Mouse (Mus musculus) urinary bladder, postnatal 36 days (tissue): Measurements from ENCODE around the gene Pafah2.

Source experiments
- DNase-seq, 2 experiments: peaks; one replicate each; pipeline ENCODE4 v3.0.0; 2022; ENCODE audit warnings: low spot score in 2 of 2, mixed read lengths in 1 of 2

The Pafah2 gene

DNA sequence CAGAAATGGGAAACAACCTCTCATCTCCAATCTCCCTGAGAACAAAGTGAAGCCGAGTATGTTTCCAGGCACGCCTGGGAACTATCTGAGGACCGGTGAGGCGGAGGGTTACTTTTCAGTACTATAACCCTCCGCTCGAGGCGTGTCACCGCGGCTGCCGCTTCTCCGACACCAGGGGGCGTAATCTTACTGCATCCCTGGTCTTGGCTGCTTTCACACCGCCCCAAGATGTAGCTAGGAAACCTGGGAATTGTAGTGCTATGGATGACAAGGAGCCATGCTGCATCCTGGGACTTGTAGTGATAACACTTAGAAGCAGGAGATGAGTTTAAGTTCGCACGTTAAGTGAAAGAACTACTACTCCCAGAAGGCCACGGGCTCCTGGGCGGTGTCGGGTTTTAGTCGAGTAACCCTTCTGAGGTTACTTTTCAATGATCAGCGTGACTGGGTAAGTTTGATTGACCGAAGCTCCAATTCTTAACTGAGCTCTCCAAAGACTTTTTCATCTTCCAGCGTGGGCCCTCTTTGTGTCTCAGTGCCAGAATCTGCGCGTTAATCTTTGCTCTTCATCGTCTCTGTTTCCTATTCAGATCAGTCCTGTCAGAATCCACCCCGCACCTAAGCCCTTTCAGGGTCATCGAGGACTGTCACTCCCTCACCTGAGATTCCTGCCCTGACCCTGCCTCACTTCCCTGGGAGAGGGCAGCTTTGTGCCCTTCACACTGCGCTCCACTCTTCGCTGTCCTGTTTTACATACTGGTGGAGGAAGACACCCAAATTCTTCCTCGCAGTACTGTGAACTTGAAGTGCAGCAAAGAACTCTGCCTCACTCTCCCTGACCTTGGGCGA lies at the start of gene Pafah2:
TSS of gene Pafah2 (plus strand) at position 344 of the 849 bp plus-strand sequence.
- peak; percentile 90 to 92 for DNase-seq

DNA sequence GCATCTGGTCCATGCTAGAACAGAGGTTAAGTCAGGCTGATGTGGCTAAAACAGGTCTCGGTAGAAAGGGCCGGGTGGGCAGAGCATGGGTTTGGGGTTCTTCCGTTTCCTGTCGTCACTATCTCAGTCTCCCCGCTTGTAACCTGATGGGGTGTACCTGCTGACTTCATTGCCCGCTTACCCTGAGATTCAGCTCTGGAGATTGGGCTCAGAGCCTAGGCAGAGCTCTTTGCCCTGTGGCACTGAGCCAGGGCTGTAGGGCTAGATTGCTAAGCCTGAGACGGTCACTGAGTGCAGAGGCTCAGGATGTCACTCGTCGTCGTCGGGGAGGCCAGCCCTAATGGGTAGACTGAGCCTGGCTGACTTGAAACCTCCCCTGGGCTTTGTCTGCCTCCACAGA lies 48.0 kb upstream of the Pafah2 start:
- no peak for DNase-seq

DNA sequence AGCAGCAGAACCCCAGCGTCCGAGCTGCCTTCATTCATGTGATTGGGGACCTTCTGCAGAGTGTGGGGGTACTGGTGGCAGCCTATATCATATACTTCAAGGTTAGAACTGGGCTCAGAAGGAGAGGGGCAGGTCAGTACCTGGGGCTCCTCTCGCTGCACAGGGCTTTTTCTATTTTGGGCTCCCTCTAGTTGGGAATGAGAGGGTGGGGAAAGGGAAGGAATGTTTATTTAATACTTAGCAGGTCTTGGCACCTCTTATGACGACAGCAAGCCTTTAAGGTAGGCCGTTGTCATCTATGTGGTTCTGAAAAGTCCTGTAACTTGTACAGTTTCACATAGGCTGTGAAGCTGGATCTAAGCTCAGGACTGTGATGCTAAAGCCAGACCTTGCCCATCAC lies 47.6 kb upstream of the Pafah2 start:
- no peak for DNase-seq

DNA sequence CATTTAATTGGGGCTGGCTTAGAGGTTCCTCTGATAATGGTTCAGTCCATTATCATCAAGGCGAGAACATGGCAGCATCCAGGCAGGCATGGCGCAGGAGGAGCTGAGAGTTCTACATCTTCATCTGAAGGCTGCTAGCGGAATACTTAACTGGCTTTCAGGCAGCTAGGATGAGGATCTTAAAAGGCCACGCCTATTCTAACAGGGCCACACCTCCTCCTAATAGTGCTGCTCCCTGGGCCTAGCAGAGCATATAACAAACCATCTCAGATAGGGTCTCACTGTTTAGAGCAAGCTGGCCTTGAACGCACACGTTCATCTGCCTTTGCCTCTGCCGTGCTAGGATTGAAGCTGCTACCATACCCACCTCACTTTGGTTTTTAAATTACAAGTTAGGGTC lies 46.3 kb upstream of the Pafah2 start:
- DNase-seq: no peak

DNA sequence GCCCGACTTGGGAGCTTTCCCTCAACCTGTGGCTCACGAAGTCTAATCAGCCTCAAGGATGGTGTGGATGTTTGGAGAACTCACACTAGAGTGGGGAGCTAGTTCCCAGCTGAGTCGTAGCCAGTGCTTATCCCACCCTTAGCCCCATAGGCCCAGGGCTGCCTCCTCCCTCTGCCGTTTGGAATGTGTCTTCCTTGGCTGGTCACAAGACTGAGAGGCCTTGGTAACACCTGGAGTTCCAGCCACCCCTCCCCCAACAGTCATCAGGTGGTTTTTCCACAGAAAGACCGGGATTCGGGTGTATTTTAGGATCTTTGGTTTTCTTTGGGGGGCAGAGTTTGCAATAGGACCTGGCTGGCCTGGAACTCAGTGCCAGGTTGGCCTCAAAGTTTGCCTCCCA lies 45.5 kb upstream of the Pafah2 start:
- no peak for DNase-seq

DNA sequence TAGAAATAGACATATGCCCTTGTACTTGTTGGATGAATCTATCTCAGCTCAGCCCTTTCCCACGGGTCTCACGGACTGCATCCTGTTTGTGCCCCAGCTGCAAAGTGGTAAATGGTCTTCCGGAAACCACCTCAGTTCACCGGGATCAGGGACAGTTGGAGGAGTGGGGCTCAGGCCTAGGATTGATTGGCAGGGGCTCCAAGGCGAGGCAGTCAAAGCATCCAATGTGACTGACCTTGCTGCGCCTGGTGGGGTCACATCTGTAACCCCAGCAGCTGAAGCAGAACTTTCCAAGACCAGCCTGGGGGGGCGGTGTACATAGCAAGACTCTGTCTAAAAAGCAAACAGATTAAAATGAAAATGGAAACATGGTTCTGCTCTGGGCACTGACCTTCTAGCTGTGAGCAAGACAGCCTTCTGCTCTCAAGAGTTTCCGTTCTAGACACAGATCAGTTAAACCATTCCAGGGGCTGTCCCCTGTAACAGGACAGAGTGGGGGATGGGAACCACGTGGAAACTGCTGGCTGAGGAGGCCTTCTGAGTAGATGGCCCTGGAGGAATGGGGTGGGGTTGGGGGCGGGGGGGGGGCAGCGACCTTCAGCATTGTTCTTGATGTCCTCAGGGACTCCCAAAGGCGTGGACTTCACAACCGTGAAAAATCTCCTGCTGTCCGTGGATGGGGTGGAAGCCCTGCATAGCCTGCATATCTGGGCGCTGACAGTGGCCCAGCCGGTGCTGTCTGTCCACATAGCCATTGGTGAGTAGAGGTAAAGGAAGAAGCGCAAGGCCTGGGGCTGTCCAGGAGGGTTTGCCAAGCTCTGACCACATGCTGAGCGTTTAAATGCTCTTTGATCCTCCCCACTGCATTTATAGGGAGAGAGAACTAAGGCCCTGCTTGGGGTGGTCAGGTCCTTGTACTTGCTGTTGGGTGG lies 44.5 kb upstream of the Pafah2 start:
- no peak for DNase-seq

DNA sequence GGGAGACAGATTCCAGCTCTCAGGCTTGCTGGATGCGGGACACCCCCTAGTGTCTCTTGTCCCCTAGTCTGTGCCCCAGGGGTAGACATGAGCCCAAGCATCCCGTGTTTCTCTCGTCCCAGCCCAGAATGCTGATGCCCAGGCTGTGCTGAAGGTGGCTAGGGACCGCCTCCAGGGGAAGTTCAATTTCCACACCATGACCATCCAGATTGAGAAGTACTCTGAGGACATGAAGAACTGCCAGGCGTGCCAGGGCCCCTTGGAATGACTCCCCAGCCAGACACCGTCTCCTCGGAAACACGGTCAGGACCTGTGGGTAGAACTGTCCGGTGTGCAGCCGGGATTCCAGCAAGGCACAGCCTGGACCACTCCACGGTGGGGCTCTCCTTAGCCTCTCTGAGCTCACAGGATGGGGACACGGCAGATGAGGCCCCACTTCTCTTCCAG lies 43.8 kb upstream of the Pafah2 start:
- no peak for DNase-seq

DNA sequence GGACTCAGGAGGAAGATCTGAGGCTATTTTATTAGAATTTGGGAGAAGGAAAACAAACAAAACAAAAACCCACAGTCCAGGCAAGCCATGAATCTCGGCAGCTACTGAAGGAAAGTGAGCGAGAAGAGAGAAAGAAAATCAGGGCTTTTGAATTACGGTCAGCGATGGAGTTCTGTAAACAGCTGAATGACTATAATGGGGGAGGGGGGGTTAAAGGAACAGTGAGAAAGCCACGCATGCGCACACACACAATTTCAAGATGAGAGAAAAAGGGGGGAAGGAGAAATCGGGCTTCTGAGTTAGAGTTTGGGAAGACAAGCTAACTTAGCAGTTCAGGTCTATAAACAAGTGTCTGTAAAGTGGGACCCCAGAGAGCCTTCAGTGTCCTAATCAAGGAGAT lies 43.2 kb upstream of the Pafah2 start:
- DNase-seq: no peak

DNA sequence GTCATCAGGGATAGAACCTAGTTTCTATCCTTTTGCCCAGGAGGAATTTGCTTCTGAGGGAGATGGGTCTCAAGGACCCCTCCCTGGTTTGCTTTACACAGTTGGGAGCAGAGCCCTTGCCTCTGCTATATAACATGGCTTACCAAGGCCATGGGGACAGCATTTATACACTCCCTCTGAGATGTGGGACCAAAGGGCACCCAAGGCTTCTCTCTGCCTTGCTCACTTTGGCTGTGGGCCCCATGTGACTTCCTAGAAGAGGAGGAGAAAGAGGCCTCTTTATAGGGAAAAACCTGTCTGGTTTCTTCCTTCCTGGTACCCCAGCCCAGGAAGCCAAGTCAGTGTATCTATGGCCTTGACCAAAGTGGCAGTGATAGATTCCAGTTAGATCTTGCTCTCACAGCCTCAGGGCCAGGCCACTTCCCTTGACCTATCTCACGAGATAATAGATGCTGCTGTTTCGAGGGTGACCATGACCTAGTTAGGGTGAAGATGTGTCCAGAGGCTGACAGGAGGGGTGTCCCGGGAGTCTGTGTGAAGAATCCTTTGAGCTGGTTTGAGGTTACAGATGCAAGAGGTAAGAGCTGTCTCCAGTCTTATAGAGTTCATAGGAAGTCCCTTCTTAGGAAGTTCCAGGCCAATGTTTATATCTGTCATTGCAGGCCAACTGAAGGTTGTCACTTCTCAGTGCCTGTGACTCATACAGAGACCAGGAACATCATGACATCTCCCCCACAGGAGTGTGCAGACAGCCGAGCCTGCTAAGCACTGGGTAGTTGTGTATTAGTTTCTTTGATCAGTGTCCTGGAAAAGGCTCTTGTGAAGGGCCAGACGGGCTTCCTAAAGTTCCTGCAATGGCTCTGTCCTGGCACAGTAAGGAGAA lies 42.4 kb upstream of the Pafah2 start:
- DNase-seq: no peak

DNA sequence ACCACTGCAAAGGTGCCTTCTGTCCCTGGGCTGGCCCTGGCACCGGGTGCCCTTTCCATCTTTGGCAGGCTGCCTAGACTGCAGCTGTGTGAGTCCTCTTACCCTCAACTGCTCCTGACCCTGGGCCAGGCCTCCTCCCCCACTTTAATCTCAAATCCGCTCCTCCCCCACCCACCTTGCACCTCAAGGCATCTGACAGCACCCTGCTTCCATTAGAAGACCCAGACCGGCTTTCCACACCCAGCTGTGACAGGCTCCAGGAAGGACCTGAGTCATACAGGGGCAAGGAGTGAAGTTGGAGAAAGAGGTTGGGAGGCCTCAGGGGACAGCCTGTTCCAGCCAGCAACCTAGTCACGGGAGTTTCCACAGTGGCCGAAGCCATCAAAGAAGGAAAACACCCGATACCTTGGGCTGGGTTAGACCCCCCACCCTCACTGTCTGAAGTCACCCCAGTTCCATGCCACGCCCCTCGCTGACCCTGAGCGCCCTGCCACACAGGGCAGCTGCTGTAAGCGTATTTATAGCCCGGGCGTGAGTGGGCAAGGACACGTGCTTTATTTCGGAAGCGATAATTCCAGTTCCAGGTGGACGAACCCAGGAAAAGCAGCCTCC lies 40.2 kb upstream of the Pafah2 start:
- peak in 1 of 2 experiments; percentile 43 for DNase-seq

DNA sequence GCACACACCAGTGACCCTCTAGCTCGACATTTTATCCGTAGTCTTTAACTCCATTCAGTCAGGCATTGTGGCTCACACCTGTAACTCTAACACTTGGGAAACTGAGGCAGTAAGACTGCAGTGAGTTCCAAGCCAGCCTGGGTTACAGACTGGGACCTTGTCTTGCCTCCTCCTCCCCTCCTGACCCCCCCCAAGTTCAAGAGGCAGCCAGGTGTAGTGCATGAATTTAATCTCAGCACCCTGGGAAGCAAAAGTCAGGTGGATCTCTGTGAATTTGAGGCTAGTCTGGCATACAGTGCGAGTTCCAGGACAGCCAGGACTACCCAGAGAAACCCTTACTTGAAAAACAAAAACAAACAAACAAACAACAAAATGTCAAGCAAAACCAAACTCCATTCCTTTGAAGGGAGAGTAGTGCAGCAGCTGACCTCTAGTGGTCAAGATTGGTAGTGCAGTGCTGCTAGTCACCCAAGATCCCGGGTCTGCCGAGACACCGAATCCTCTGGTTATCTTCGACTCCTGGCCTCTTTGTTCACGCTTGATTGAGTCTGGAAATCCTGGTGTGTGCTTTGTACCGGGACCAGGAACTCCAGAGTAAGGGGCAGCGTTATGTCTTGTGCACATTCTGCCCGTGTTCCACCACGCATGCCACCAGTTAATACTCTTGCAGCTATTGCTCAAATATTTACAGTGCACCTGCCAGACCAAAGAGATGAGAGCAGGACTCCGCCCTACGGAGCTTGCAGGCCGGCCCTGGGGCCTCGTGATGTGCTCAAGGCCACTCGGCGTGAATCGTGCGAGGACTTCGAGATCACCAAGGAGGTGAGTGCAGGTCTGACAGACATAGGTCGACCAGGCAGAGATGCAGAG lies 39.3 kb upstream of the Pafah2 start:
- DNase-seq: peak; percentile 61 to 71

DNA sequence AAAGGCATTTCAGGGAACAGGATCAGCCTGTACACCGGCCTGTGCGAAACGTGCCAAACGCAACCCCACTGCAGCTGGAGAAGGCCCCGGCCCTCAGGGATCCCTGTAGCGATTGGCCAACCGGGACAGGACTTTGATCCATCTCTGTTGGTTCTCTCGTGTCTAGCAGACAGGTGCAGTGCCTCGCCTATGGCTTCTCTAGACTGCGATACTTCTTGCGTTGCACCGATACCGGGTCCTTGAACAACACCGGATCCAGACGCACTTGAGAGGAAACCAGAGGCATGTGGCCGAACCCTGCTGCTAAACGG lies 38.7 kb upstream of the Pafah2 start:
- no peak for DNase-seq

DNA sequence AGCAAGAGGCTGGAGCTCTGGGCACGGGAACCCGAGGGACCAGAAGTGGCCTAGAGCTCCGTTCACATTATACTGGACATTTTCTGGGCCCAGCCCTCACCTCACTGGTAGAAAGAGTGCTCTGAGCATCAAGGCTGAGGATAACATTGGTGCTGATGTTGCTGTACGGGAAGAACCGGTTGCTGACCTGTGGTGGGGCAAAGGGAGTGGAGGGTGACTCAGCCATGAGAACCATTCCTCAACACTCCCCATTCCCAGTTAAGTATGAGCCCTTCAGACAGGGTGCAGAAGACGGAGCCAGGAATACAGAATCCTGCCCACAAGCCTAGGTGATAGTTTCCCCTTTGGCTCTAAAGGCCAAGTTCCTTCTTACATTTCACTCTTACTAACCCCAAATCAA lies 36.5 kb upstream of the Pafah2 start:
- peak; percentile 33 to 51 for DNase-seq

DNA sequence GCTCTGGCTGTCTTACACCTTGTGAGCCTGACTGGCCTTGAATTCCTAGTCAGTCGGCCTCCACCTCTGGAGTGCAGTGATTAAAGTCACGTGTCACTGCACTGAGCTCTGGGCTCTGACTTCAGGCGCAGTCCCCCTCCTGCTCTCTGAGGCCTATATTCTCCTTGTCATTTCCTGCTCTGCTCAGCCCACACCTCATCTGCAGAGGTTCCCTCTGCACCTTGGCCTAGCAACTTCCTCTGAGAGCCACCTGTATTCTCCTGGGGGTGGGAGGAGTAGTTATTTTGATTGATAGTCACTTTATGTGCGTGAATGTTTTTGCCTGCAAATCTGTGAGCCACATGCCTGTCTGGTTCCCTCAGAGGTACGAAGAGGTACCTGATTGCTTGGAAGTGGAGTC lies 34.9 kb upstream of the Pafah2 start:
- DNase-seq: no peak

DNA sequence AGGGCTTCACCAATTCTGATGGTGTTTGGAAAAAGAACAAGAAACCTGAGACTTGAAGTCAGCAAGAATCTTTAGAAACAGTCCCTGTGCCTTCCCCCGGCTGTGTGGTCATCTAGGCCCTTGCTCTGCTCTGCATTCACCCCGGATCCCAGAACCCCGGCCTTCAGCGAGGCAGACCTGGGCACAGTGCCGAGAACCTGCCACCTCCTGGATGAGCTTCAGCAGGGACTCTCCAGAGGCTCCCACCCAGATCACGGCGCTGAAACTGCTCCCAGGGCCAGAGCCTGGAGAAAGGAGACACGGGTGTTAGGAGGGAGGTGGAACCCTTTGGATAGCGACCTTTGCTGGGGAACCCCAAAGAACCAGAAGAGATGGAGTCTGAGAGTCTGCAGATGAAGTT lies 34.0 kb upstream of the Pafah2 start:
- no peak for DNase-seq

DNA sequence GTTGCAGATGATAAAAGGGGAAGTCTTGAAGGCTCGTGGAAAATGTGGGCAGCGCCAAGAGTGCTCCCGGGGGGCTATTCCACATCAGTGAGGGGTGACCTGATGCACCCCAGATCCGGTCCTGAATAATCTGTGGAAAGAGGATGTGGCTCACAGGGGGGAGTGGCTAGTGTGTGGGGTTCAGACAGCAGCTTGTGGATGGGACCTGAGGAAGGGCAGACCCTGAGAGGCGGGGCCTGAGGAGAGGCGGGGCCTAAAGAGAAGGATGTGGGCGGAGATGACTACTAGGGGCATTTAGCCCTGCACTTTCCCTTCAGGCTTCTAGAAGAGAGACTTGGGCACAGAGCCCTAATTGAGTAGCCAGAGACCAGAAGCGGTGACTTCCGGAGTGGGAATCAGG lies 33.5 kb upstream of the Pafah2 start:
- DNase-seq: no peak

DNA sequence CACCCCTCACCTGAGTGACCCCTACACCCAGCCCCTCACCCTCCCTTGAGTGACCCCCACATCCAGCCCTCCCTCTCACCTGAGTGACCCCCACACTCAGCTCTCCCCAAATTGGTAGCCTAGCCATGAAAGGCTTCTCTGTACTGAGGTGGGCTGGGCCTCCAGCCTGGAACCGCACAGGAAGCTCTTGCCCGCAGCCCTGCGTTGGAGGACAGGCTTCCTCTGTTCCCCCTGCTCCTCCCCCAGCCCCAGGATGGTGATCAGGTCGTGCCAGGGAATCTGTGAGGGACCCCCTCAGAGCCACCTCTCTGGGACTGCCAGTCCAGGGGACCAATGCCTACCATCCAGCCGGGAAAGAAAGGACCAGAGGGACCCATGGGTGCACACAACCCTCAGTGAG lies 30.8 kb upstream of the Pafah2 start:
- DNase-seq: no peak

DNA sequence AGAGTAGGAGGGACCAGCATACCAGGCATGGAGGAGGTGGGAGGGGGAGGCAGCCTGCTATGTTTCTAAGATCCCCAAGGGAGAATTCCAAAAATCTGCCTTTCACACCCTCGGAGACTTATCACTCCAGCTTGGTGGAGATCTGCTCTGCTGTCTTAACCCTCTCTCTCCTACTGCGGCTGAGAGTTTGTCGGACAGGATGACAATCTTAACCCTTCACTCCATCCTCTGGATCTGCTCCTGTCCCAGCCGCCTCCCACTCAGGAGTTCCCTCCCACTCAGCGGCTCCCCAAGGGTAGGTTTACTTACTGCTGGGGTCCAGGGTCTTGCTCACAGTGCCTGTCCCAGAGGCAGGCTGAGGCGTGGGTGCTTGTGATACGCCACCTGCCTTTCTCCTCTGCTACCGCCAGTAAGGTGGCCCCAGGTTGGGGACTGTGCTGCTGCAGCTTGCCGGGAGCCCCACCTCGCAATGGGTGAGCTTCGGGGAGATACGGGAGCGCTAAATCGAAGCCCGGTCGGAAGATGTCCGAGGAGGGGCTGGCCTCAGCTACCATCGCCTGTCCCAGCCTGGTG lies 25.4 kb upstream of the Pafah2 start:
- no peak for DNase-seq

DNA sequence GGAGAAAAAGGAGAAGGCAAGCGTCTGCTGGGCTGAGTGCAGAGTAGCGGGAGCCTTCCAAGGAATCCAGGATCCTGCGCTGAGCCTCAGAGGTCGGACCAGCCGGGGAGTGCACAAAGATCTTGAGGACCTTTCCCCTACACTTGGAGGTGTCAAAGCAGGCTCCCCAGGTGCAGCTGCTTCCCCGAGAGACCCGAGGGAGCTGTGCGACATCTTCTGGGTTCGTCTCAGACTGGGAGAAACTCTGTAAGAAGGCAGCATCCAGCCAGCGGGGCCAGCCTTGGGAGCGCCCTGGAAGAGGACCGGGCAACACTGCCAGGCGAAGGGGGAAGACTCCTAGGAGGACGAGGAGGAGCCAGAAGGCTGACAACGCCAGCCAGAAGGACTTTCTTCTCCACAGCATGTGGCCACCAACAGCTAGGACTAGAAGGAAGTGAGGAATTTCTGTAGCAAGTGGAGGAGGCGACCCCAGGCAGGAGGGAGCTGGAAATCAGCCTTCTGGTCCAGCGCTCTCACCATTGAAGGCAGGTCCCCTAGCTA lies 24.7 kb upstream of the Pafah2 start:
- DNase-seq: no peak

DNA sequence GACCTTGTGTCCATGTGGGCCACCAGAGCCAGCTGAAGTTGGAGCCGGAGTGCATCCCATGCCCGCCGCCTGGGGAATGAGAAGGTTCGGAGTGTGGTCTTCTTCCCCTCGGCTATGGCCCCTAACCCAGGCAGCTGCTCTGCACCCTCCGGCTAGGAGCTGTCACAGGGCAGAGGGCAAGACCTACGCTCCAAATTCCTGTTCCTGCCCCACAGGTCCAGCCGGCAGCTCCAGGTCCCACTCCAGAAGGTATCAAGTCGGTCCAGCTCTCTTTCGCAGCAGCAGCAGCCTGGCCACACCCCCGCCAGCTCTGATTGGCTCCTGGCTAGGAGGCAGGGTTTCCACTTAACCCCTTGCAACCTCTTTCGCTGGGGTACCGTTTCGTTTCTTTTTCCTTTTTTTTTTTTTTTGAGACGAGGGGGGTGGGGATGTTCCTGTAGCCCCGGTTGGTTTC lies 23.8 kb upstream of the Pafah2 start:
- peak; percentile 79 to 86 for DNase-seq
